Mouse (Mus musculus): ENCODE results near the gene Arfgap1. TPM values are rescaled to one million over a fixed set of nuclear protein-coding genes. Genes with fewer than 3 reads are reported as not detected.

Arfgap1 gene
- polyA plus RNA-seq (2012; rRNA removed), result 30.2 and 47.9 TPM in 2 replicates

DNA sequence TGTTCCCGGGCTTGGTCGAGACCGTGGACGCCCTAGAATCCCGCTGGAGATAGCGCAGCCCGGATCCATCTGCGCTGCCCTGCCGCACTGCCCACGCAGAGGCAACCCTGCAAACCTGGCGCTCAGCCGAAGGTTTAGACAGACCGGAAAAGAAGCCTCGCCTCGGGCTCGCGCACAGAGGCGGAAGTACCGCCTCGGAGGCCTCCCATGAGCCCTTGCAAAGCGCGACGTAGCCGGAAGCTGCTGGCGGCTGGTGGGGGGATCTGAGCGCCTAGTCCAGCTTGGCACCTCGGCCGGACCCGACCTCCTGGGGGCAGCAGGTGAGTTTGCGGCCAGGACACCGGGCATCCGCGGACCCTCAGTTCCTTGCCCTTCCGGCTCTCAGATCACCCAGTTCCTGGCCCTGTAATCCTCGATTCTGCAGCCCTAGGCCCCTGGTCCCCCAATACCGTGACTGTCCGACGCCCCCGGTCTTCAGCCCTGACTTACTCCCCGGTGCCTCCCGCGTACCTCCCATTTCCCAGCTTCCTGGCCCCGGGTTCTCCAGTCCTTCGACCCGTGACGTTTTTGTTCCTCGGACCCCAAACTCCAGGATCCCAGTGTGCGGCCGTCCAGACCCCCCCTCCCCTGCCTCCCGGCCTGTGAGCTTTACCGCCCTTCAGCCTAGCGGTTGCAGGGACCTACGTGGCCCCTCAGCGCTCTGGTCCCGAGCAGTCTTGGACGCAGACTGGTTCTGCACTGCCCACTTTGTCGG lies at the start of gene Arfgap1:
TSS of gene Arfgap1 (plus strand) at position 216 of the 754 bp plus-strand sequence.
- H3K27ac ChIP-seq (ENCODE audit: insufficient read depth, low read depth, low read length), result peak within 1 kb of the TSS; percentile 99
- peak within 1 kb of the TSS; percentile 96 for H3K4me3 ChIP-seq (ENCODE audit: low read depth, low read length)
- TF ChIP-seq CTCF (IDR thresholded peaks at IDR 0.05; ENCODE audit: extremely low read depth, insufficient read length, insufficient replicate concordance, low read depth, low read length) (no peak), POLR2A (IDR thresholded peaks at IDR 0.05; ENCODE audit: low read depth, low read length) (peak; percentile 77)
- peaks cover 18% of the 10 kb centered on the region; the same call in 1 of the 2 replicates for H3K4me1 ChIP-seq (ENCODE audit: control insufficient read depth, insufficient read depth, insufficient read length, low read length)
- no peaks in the 10 kb centered on the region for H3K27me3 ChIP-seq (ENCODE audit: control insufficient read depth, insufficient read depth, low read length)
- H3K36me3 ChIP-seq (ENCODE audit: control insufficient read depth, insufficient read depth, low read length), result peaks cover 18% of the 10 kb centered on the region
- WGBS, result under 1% methylated on average over 57 of the region's 57 CpGs

DNA sequence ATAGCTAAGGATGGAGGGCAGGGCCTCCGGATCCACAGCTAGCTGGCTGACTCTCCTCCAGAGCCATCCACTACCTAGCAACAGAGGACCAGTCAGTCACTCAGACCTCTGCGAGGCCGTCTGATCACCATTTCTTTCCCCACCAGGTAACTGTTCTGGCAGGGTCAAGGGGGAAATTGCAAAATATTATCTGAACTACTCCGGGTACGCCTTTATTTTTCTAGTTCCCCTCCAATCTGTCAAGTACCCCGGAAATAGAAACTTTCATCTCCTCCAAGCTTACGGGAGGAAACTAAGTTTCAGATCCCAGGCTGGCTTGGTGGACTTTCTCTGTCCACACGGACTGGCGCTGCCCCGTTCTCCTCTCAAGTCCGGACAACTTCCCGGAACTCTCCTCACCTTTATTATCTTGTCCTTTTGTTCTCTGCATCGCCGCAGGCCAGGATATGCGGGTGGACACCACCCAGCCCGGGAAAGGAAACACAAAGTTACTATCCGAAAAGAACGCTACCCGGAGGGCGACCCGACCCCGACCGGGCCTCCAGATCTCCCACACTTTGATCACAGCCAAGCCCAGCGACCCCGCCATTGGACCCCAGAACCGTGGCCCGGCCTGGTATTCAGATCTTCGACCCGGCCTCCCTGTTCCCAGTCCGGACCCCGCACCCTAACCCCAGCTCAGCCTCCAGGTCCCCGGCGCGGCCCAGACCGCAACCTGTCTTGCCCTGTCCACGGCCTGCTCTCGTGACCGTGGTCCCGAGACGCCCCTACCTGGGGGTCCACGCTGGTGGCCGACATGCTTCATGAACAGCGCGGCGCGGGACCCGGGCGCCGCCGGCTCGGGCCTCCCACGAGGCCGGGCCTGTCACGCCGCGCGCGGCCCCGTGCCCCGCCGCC lies 46.9 kb upstream of the Arfgap1 start:
- Histone ChIP-seq H3K27me3 (ENCODE audit: control insufficient read depth, insufficient read depth, low read length) (no peaks in the 10 kb centered on the region), H3K4me1 (ENCODE audit: control insufficient read depth, insufficient read depth, insufficient read length, low read length) (peaks cover 2% of the 10 kb centered on the region; the same call in 1 of the 2 replicates), H3K36me3 (ENCODE audit: control insufficient read depth, insufficient read depth, low read length) (peaks cover 17% of the 10 kb centered on the region), H3K4me3 (ENCODE audit: low read depth, low read length) (peak overlapping the region; percentile 89), H3K27ac (ENCODE audit: insufficient read depth, low read depth, low read length) (peak overlapping the region; percentile 18)
- TF ChIP-seq CTCF (IDR thresholded peaks at IDR 0.05; ENCODE audit: extremely low read depth, insufficient read length, insufficient replicate concordance, low read depth, low read length) (no peak), POLR2A (IDR thresholded peaks at IDR 0.05; ENCODE audit: low read depth, low read length) (no peak)
- WGBS, result under 1% methylated on average over 61 of the region's 61 CpGs

DNA sequence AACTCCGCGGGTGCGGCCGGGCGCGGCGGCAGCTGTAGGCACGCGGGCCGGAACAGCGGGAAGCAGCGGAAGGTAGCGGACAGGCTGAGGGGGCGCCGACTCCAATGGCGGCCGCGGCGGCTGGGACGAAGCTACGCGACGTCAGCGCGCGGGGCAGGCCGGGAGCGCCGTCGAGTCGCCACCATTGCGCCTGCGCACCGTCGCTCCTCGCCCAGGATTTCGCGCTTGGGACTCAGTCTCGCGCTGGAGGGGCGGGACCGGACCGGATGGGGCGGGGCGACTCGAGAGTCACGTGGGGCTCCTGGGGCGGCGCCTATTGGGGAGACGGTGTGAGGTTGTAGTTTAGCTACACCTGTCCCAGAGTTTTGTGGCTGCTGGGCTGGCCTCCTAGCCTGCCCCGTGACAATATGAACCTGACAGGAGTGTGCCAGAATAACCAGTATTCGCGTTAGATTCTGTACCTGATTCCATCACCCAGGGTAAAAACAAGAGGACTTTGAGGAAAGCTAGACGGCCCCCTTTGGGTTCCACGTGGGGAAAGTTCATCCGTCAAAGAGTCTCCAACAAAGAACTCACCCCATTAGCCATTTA lies 46.1 kb upstream of the Arfgap1 start, which contains the start of gene Ythdf1:
TSS of gene Ythdf1 (minus strand) at position 140 of the 591 bp plus-strand sequence.
- Histone ChIP-seq H3K4me3 (ENCODE audit: low read depth, low read length) (peak within 1 kb of the TSS; percentile 89), H3K27ac (ENCODE audit: insufficient read depth, low read depth, low read length) (peak within 1 kb of the TSS; percentile 18), H3K27me3 (ENCODE audit: control insufficient read depth, insufficient read depth, low read length) (no peaks in the 10 kb centered on the region), H3K4me1 (ENCODE audit: control insufficient read depth, insufficient read depth, insufficient read length, low read length) (peaks cover 2% of the 10 kb centered on the region; the same call in 1 of the 2 replicates), H3K36me3 (ENCODE audit: control insufficient read depth, insufficient read depth, low read length) (peaks cover 13% of the 10 kb centered on the region)
- WGBS, result under 1% methylated on average over 56 of the region's 56 CpGs
- TF ChIP-seq CTCF (IDR thresholded peaks at IDR 0.05; ENCODE audit: extremely low read depth, insufficient read length, insufficient replicate concordance, low read depth, low read length) (no peak; the same call in 1 of the 2 replicates), POLR2A (IDR thresholded peaks at IDR 0.05; ENCODE audit: low read depth, low read length) (peak; percentile 52)

DNA sequence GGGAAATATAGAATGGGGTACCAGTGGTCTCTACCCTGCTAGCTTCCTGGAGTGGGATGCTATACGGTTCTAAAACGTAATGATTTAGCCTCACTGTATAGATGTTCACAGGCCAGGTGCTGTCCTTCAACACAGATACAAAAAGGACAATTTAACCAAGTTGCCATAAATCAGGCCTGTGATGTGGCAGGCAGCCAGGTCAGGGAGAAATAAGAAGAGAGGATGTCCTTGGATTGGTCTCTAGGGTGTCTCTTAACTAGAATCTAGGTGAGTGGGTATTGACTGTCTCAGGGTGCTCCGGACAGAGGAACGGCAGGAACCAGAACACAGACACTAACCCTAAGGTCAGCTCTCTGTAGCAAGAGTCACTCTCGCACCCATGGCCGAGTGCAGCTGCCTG lies 44.3 kb upstream of the Arfgap1 start:
- Histone ChIP-seq H3K36me3 (ENCODE audit: control insufficient read depth, insufficient read depth, low read length) (peaks cover 6% of the 10 kb centered on the region; the same call in 1 of the 2 replicates), H3K4me3 (ENCODE audit: low read depth, low read length) (no peak overlapping the region), H3K27ac (ENCODE audit: insufficient read depth, low read depth, low read length) (no peak overlapping the region), H3K27me3 (ENCODE audit: control insufficient read depth, insufficient read depth, low read length) (no peaks in the 10 kb centered on the region), H3K4me1 (ENCODE audit: control insufficient read depth, insufficient read depth, insufficient read length, low read length) (peaks cover 2% of the 10 kb centered on the region; the same call in 1 of the 2 replicates)
- TF ChIP-seq CTCF (IDR thresholded peaks at IDR 0.05; ENCODE audit: extremely low read depth, insufficient read length, insufficient replicate concordance, low read depth, low read length) (no peak), POLR2A (IDR thresholded peaks at IDR 0.05; ENCODE audit: low read depth, low read length) (no peak)
- WGBS, result 94% methylated on average over 6 of the region's 6 CpGs

GRCm38 (mm10) chr2:180925176-180925575 lies 41.8 kb upstream of the Arfgap1 start:
- H3K4me1 ChIP-seq (ENCODE audit: control insufficient read depth, insufficient read depth, insufficient read length, low read length), result no peaks in the 10 kb centered on the region

GRCm38 (mm10) chr2:180928723-180929122 lies 38.3 kb upstream of the Arfgap1 start, which contains the start of gene Birc7:
Gene Birc7 (plus strand): TSS chr2:180929023.
- no peak within 1 kb of the TSS for H3K27ac ChIP-seq (ENCODE audit: insufficient read depth, low read depth, low read length)
- H3K4me3 ChIP-seq (ENCODE audit: low read depth, low read length), result no peak within 1 kb of the TSS
- H3K36me3 ChIP-seq (ENCODE audit: control insufficient read depth, insufficient read depth, low read length), result no peaks in the 10 kb centered on the region
- 62% methylated on average over 4 of the region's 4 CpGs for WGBS
- no peaks in the 10 kb centered on the region for H3K4me1 ChIP-seq (ENCODE audit: control insufficient read depth, insufficient read depth, insufficient read length, low read length)
- H3K27me3 ChIP-seq (ENCODE audit: control insufficient read depth, insufficient read depth, low read length), result no peaks in the 10 kb centered on the region
- TF ChIP-seq POLR2A (IDR thresholded peaks at IDR 0.05; ENCODE audit: low read depth, low read length) (no peak), CTCF (IDR thresholded peaks at IDR 0.05; ENCODE audit: extremely low read depth, insufficient read length, insufficient replicate concordance, low read depth, low read length) (no peak)

More at GRCm38 (mm10) chr2:180925176-180925575, 41.8 kb upstream of the Arfgap1 start:
- no peak overlapping the region for H3K27ac ChIP-seq (ENCODE audit: insufficient read depth, low read depth, low read length)
- no peak overlapping the region for H3K4me3 ChIP-seq (ENCODE audit: low read depth, low read length)
- TF ChIP-seq CTCF (IDR thresholded peaks at IDR 0.05; ENCODE audit: extremely low read depth, insufficient read length, insufficient replicate concordance, low read depth, low read length) (peak; percentile 87; the same call in 1 of the 2 replicates), POLR2A (IDR thresholded peaks at IDR 0.05; ENCODE audit: low read depth, low read length) (no peak)
- no peaks in the 10 kb centered on the region for H3K27me3 ChIP-seq (ENCODE audit: control insufficient read depth, insufficient read depth, low read length)
- 4% methylated on average over 4 of the region's 4 CpGs for WGBS
- no peaks in the 10 kb centered on the region for H3K36me3 ChIP-seq (ENCODE audit: control insufficient read depth, insufficient read depth, low read length)

All from small intestine, adult 2 months (tissue).